Mouse (Mus musculus): ENCODE data around the gene Ubald1.

The Ubald1 gene

DNA sequence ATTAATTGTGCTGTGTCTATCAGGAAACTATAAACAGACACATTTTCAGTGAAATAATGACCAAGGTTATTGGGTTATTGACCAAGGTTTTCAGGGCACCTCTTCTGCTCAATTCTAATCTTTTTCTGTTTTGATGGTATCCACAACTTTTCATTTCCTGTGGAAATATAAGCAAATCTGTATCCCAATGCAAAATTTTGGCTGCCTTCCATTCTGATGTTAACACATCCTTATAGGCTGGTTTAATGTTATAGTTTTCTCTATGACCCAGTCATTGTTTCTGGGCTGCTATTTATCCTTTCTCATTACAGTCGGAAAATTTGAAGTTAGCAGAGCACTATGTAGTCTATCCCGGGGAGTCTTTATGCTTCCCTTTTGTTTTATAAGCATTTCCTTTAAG is 19.6 kb upstream of the Ubald1 start:
- no peak for DNase-seq (ENCODE audit: extremely low spot score)

DNA sequence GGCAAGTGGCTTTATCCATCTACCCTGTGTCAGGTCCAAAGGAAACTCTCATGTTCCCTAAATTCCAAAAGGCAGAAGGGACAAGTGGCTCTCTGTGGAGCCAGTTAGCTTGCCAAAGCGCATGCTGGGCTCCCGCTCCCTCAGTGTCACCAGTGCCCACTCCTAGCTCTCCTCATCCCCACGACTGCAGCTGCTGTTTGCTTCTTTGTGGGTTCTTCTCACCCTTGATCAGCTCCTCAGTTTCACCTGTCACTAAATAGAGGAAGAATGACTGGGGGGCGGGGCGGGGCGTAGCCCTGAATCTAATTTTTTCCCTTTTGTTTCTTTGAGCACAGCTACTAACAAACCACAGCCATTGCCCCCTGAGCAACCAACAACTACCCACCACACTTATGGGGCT is 18.8 kb upstream of the Ubald1 start:
- no peak for DNase-seq (ENCODE audit: extremely low spot score)

GRCm38 (mm10) chr16:4897146-4897730 is 17.1 kb upstream of the Ubald1 start:
- no peak for DNase-seq (ENCODE audit: extremely low spot score)

DNA sequence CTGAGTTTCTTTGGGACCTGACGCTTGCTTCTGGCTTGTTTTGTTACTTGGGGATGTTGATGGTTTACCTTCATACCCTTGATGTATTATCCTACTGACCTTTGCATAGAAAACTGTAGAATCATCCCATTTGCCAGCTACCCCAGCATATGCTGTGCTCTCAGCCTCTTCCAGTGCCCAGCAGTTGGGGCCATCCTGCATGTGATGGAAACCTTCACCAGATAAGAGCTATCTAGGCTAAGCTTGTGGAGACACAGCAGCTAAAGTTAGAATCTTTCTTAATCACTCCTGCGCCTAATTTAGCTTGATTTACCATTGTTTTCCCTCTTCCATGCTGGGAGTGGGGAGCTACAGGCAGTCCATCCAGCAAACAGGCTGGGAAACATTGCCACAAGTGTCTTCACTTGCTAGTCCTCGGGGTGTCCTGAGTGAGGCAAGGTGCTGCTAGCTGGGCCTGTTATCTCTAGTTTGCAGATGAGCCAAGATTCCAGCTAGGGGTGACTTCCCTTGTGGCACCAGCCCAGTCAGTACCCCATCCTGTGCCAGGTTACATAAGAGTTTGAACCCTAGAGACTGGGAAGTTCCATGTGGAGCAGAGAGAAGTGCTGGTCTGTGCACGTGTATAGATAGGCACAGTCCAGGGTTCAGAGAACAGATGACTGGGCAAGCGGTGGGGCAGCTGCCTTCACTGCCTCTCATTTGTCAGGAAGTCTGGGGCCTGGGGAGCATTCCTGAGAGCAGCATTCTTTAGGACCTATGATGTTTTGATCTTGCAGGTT is 16.3 kb upstream of the Ubald1 start:
- DNase-seq (ENCODE audit: extremely low spot score): no peak

DNA sequence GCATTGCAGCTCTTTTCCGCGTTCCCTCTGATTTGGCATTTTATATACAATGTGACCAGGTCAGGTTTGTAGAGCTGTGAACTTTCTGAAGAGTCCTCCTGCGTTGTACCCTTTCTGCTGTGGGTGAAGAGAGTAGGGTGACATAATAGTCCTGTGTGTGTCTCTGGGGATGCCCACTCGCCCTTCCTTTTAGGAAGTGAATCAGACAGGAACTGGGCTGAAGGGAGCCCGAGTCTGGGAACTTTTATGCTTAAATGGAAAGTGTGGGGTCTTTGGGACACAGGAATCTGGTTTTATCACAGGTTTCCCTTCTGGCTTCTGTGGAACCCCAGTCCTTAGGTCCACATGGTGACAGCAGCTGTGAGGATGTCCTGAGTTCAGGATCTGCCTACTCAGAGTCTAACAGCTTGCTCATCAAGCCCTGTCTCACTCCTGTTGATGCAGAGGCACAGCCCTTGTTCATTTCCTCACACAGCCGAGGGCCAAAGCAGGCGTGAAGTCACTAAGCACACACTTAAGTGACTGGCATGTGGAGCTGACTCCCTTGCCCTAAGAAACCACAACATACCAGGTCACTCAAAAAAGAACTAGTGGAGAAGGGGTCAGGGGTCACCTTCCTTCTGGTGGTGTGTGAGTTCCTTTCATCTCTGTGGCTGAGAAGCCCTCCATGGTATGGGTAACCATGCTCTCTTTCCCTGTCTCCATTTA is 14.2 kb upstream of the Ubald1 start:
- DNase-seq (ENCODE audit: extremely low spot score): no peak

DNA sequence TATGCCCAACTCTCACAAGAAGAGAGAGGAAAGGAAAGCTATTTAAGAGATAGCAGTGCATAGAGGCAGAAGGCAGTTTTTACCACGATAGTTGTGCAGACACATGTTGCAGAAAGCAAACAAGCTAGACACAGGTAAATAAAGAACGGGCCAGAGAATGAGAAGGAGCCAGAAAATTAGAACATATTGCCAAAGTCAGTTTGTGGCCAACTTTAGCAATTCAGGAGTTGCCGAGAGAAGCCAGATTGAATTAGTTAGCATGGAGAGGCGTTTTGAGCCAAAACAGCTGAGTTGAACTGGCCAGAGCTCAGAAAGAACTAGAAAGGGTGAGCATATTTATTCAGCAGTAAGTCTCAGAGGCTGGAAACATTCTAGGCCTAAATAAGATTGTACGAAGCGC is 12.1 kb upstream of the Ubald1 start:
- no peak for DNase-seq (ENCODE audit: extremely low spot score)

DNA sequence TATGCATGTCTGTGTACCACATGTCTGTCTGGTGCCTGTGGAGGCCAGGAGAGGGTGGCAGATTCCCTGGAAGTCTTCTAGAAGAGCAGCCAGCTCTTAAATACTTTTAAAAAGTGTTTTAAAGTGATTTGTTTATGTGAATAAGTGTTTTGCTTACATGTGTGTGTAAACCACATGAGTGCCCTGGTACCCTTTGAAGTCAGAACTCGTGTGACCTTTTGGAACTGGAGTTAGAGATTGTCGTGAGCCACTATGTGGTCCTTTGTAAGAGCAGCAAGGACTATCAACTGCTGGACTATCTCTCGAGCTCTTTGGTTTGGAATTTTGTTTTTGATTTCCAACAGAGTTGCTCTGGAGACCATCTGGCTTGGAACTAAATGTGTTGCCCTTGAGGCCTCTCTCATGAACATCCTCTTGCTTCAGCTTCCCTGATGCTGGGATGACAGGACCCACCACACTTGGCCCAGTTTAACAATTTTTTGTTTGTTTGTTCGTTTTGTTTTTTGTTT is 10.1 kb upstream of the Ubald1 start:
- DNase-seq (ENCODE audit: extremely low spot score): no peak

- DNase-seq (ENCODE audit: extremely low spot score): no peak
Observed at GRCm38 (mm10) chr16:4886690-4887020, 6.5 kb upstream of the Ubald1 start.

GRCm38 (mm10) chr16:4885760-4886689 is 5.9 kb upstream of the Ubald1 start, which contains the start of gene Mgrn1:
Mgrn1 (plus strand) TSS chr16:4886249.
- DNase-seq (ENCODE audit: extremely low spot score): peak; percentile 89

- DNase-seq (ENCODE audit: extremely low spot score): no peak
Observed at GRCm38 (mm10) chr16:4884930-4885329, 4.8 kb upstream of the Ubald1 start.

GRCm38 (mm10) chr16:4881400-4882351 is 1.6 kb upstream of the Ubald1 start:
- DNase-seq (ENCODE audit: extremely low spot score): no peak

DNA sequence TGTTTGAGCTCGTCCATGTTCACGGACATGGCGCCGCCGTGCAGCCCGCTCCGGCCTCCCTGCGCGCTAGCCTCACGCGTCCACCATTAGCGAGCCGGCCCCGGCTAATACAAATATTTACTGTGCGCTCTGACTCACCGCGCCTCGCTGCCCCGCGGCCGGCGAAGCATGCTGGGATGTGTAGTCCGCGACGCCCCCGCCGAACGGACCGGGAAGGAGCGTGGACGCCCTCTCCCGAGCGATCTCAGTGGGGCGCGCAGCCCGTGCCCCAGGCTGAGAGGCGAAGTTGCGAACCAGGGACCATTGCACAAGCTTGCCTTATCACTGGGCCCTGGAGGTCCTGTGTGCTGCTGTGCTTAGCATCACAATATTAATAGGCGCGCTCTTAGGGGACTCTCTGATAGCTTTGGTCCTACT is 399 bp downstream of the Ubald1 start:
- DNase-seq (ENCODE audit: extremely low spot score): peak; percentile 89

DNA sequence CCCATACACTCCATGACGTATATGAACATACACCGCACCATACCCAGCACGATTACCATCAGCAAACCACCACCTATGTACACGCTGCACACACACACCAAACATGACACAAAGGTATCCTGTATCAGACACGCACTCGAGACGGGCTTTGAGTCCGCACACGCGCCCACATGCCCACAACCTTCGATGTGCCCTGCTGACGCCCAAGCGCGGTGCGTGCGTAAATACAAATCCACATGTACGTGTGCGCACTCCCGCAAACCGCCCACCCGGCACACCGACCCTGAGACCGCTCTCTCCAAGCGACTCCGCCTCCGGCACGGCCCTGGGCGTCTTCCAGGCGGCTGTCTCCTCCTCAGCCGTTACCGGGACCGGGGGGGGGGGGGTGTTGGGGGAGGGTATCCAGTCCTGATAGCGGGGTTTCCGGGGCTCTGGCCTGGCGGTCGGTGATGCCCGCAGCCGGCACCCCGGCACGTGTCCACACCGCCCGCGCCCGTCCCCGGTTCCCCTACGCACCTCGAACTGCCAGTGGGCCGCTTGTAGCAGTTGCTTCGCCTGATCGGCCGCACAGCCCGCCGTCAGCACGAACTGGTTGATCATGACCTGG is 911 bp downstream of the Ubald1 start:
- DNase-seq (ENCODE audit: extremely low spot score): no peak

GRCm38 (mm10) chr16:4878192-4878885 is 1.8 kb downstream of the Ubald1 start:
- DNase-seq (ENCODE audit: extremely low spot score): peak; percentile 23

- DNase-seq (ENCODE audit: extremely low spot score): no peak
Observed at GRCm38 (mm10) chr16:4877701-4878100, 2.4 kb downstream of the Ubald1 start.

DNA sequence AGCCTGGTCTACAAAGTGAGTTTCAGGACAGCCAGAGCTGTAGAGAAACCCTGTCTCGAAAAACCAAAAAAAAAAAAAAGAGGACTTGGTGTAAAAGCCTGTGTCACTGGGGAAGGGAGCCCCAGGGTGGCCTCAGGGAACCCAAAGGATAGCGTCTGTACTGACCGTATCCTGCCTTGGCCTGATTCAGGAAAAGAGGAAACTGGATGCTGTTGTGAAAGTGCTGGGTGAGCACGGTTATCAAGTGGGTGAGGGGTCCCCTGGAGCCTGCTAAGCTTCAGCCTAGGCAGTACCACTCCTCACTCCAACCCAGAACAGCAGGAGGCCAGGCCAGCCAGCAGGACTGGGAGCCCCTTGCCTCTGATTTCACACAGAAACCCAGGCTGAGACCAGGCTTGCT is 2.9 kb downstream of the Ubald1 start:
- DNase-seq (ENCODE audit: extremely low spot score): no peak

DNA sequence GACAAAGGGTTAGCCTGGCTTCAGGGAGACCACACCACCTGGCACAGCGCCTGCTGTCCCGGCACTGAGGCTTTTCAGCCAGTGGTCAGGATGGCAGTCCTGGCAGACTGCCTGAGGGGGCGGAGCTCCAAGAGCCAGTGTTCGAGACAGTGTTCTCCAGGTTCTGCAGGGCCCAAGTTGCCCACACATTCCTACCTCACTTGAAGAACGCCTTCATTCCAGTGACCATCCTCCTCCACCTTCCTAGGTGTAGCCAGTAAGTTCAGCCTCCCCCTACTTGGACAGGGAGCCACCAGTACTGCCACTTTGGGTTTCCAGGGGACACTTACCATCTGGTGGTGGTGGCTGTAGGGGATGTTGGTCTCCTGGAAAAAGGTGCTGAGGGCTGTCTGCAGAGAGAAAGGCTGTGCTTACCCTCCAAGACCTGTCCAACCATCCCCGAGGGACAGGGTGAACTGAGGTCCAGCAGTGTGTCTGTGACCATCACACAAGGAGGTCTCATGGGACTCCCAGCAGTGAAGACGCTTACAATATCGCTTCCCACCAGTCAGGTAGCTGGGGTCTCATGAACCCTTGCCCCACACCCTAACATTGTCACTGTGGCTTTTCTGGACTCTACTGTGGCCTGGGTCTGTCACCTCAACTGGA is 4.0 kb downstream of the Ubald1 start:
- DNase-seq (ENCODE audit: extremely low spot score): no peak

DNA sequence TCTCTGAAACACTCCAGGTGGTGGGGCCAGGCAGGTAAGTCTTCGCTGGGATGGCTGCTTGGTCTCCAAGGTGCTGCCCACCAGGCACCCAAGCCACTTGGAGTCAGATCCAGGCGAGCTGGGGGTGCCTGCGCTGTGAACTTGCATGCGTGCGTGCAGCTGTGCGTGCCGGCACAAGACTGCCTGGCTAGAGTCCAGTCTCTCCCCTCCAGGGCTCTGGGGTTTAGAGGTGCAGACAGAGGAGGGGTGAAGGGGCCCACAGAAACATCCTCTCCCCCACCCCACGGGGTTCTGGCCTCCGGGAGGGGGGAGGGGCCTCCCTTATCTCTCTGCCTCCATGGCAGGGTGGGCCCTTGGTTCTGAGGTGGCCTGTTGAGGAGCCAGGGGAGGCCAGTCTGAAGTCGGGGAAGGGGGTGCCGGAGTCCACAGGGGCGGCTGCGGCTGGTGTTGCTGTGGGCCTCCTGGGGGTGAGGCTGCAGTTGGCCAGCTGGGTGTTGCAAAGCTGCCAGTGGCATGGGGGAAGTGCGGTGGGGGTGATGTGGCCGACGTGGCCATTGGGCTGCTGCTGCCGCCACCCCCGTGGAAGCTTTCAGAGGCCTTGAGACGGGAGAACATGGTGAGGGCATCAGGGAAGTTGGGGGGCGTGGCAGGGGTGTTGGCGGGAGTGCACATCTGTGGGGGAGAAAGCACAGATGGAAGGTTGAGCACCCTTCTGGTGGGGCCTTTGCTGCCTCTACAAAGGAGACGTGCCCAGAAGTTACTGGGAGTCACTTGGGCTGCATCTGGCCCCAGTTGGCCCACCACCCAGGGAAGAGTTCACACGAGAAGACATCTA is 4.7 kb downstream of the Ubald1 start:
- DNase-seq (ENCODE audit: extremely low spot score): no peak

All from embryo, embryonic 9.5 days (tissue).